Mouse (Mus musculus): ENCODE measurements around the gene Taf1a.

The Taf1a gene

GRCm38 (mm10) chr1:183403396-183403795 is 14.6 kb downstream of the Taf1a start:
- in situ Hi-C loops (cut with MboI; ENCODE audit: low sequenced_read_pairs) = no loop called here

- in situ Hi-C loops (cut with MboI; ENCODE audit: low sequenced_read_pairs) = no loop called here
Observed at GRCm38 (mm10) chr1:183414081-183414727, 25.4 kb downstream of the Taf1a start.

GRCm38 (mm10) chr1:183417873-183418272 is 29.1 kb downstream of the Taf1a start, which contains the start of gene Hhipl2:
TSS of gene Hhipl2 (plus strand) at chr1:183418215.
- in situ Hi-C loops (cut with MboI; ENCODE audit: low sequenced_read_pairs) = no loop called here

DNA sequence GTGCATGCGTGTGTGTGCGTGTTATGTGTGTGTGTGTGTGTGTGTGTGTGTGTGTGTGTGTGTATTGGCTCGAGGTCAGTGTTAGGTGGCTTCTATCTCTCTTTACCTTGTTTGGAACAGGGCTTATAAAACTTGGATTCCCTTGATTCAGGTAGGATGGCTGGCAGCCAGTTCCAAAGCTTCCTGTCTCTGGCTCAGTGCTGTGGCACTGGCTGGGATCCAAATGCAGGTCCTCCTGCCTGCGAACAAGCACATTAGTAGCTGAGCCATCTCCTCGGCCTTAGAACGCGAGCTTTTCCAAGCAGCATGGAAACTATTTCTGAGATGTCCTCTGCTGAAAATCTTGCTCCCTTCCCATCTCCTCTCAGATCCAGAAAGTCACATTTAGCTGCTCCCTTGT is 31.0 kb downstream of the Taf1a start:
- in situ Hi-C loops (cut with MboI; ENCODE audit: low sequenced_read_pairs) = no loop called here

DNA sequence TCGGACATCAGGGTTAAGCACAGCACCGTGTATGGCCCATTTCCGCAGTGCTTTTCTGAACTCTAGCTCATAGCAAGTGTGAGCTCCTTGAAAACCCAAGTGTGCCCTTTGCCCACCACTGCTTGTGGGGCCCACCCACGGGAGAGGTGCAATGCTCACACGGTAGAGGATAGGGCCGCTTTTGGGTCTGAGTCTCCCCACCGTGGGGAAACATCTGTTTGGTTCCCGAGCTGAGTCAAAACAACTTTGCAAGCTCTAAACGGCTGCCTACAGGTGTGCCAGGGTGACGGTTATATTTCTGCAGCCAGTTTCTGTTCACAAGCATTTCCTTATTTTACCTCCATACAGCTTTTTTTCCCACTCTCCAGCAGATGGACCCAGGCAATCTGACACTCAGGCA is 31.5 kb downstream of the Taf1a start:
- in situ Hi-C loops (cut with MboI; ENCODE audit: low sequenced_read_pairs) = no loop called here

DNA sequence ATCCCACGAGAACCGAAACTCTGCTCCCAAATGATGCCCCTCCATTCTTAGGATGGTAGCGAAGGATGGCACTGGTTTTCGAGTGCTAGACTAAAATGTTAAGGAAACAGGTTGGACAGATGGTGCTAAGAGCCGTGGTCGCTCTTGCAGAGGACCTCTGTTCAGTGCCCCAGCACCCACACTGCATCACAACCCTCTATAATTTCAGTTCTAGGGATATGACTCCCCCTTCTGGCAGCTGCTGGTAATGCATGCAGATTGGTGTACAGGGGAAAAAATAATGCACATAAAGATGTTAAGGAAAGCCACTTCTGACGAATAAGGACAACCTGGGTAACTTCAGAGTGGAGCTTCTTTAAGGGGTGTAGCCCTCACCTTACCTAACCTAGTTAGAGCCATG is 35.3 kb downstream of the Taf1a start:
- in situ Hi-C loops (cut with MboI; ENCODE audit: low sequenced_read_pairs) = no loop called here

GRCm38 (mm10) chr1:183434918-183435317 is 46.1 kb downstream of the Taf1a start:
- in situ Hi-C loops (cut with MboI; ENCODE audit: low sequenced_read_pairs) = no loop called here

DNA sequence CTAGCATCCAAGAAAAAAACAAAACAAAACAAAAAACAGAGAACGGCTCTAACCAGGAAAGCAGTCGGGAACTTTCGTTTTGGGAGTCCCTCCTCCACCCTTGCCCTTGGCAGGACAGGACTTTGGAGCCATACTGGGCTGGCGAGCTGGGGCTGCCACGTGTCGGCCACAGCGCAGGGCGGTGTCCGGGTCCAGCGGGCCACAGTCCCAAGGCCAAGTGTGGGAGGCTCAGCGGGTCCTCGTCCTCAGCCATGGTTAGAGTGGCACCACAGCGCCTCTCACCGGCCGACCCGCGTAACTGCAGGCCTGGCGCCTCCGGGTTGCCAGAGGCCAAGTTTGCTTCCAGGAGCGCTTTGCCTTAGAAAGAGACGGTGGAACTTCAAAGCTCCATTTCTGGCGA is 50.3 kb downstream of the Taf1a start:
- in situ Hi-C loops (cut with MboI; ENCODE audit: low sequenced_read_pairs) = no loop called here

DNA sequence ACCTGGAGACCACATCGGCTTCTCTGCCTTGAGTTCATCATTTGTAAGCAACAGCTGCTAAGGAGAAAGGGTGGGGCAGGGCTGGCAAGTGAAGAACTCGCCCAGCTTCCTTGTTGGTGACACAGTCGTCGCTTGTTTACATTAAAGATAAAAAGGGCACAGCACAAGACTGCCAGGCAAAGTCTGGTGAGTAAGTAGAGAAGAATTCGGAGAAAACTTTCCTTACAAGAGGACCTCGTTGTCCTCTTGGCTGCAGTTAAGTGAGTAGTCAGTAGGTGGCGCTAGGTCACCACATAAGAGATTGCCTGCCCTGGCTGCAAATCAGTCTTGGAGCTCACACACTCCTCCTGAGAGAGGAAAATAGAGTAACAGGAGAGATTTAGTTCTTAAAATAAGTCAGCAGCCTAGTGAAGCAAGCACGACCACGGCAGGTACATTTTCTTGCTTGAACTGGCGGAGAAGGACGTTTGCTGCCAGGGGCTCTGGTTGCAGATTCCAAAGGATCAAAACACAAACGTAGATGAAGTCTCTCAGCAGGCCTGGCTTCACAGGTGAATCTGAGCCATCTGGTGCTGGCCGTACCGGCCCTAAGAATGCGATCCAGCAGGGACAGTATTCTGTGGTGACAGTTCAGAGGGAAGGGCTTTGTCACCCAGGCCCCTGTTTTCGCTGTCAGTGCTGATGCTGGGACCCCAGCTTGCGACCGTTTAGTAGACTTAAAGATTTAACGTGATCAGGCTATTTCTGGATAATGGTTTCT is 53.4 kb downstream of the Taf1a start:
- in situ Hi-C loops (cut with MboI; ENCODE audit: low sequenced_read_pairs) = no loop called here

DNA sequence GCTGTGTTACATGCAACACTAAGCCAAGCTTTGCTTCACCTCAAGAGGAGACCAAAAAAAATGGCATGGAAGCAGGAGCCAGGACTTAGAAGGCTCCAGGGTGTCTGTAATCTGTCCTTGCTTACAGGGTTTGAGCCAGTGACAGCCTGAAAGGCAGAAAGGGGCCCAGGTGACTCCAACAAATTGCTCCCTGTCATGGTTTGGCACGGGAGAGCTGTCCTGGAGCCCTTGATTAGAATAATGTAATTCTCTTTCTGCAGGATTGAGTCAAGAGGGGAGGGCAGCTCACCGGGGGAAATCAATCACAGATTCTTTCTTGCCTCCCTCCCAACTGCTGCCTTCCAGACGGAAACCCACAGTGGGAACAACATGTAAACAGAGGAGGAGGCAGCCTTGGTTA is 64.3 kb downstream of the Taf1a start:
- in situ Hi-C loops (cut with MboI; ENCODE audit: low sequenced_read_pairs) = no loop called here

Measured in CH12F3 (cell line).